Mouse (Mus musculus) kidney, adult 18-20 months (tissue): ENCODE results near the gene Lman2l.

Experiments
- DNase-seq: peaks from one replicate; pipeline ENCODE4 v3.0.0; 2021

The Lman2l gene

DNA sequence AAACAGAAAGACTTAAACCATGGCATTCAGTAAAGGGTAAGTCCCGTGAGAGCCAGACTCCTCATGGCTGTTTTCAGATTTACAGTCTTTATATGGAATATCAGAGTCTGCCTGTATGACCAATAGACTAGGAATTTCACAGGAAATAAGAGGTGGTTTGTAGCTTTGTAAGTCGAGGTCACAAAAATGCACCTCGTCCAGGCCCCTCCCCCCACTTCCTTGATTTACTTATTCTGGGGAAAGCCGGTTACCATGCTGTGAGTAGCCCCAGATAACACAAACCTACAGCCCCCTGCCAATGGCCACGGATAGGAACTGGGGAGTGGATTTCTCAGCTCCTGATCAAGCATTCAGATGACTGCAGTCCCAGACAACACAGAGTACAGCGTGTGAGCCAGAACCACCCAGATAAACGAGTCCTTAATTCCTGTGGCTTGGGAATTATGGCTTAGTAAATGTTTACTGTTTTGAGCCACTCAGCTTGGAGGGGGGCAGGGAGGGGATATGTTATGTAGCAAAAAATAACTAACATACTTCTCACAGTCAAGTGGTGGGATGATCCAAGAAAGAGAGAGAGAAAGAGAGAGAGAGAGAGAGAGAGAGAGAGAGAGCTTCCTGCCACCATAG, 12.4 kb upstream of the Lman2l start:
- no peak for DNase-seq

DNA sequence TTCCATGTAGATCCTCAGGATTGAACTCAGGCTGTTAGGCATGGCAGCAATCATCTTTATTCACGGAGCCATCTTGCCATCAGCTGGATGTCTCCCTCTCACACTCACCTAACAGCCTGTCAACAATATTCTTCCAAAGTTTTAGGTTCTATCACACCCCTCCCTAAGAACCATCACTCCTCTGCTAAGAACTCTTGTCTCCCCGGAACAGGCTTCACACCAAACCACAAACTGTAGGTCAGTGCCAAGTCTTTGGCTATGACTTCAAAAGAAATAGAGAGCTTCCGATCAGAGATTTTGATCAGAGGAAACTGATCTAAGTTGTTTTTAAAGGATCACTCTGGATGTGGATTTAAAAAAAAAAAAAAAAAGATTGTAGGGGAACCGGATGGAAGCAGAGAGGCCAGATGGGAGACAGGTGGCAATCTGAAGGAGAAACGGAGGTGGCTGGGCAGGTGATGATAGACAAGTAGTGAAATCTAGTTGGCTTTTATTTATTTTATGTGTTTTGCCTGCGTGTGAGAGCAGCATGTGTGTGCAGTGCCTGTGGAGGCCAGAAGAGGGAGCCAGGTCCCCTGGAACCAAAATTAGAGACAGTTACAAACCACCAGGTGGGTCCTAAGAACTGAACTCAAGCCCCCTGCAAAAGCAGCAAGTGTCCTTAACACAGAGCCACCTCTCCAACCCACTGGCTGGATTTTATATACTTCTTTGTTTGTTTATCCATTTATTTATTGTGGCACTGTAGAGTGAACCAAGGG, 9.2 kb upstream of the Lman2l start:
- DNase-seq, result no peak

DNA sequence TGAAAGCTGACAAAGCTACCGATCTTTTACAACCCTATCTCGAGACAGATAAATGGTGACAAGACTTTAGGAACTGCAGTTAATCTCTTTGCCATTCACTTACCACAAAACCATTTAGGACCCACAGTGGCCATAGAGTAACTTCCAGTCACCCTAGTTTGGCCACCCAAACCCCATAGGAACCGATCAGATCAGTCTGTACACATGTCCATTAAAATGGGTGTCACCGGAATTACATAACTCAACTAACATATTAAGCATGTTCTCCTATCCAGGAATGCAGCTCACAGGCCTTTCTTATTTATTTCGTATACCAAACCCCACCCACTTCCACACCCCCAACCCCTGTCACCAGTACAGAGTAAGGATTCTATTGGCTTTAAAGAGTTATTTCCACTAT, 1.8 kb upstream of the Lman2l start:
- no peak for DNase-seq

DNA sequence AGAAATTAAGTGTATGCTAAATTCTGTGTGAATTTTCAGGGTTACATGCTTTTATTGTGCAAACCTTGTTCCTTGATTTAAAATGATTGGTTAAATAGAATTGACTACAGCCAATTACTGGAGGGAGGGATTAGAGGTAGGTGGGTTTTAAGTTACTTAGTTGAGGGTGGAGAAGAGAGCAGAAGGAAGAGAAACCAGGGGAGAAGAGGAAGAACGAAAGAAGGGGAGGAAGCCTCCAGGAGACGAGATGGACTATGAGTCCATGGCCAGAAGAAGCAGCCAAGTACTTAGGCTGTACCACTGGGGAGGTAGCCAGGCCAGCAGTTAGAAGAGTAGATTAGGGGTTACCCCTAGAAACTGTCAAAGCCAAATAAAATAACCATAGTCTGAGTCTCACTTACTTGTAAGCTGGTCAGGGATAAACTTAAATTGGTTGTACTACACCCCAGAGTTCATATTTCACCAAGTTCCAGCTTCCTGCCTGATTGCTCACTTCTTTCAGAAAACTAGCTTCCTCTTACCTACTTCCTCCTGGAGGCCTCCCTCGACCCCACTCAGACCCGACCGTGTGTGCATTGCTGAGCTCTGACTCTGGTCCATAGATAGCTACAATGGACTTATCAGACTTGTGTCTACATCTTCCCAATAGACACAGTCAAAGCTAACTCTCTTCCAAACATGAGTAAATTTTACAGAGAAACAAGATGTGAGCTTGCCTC, 1.2 kb upstream of the Lman2l start:
- no peak for DNase-seq

DNA sequence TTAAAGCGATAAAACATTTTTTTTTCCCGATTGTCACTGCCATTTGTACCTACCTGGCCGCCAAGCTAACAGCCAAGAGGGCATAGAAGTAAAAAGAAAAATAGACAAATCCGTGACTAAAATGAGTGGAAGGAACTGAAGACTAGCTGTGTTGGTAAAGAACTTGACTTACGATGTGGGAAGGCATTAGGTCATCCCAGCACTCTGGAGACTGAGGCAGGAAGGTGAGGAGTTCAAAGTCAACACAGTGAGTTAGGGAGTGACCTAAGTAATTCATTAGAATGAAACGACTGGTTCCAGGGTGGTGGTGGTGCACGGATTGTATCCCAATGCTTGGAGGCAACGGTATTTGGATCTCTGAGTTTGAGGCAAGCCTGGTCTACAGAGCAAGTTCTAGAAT, 437 bp upstream of the Lman2l start:
- no peak for DNase-seq

DNA sequence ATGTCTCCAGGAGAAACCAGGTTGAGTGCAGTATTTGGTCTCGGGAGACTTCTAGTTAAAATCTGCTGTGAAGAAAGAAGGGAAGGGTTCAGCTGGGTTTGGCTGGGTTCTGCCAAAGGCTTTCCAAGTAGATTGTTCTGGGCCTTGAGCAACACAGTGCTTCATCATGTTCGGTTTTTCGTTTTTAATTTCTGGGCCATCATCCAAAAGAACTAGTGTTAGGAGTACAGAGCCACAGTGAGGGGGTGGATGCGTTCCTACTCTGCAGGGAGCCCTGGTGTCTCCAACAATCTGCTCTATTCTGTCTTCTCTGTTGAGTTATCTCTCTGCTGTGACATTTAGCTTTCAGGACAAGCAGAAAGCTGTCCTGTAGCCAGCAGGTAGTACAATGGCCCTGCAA, 4.0 kb downstream of the Lman2l start:
- DNase-seq, result no peak

DNA sequence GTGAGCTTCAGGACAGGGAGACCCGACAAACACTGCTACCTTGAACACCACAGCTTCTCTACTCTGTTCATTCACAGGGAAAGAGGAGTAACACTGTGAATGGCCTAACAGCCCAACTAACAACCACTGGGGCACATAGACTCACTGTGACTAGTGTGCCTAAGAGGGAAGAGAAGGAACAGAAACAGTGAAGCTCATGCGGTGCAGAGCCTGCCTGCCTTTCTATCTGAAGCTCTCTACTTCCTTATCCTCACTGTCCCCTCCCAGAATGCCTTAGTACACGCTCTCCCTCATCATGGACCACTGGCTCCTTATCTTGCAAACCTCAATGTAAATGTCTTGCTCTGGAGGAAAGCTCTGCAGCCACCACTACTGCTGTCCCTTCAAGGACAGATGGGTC, 7.8 kb downstream of the Lman2l start:
- DNase-seq, result no peak

DNA sequence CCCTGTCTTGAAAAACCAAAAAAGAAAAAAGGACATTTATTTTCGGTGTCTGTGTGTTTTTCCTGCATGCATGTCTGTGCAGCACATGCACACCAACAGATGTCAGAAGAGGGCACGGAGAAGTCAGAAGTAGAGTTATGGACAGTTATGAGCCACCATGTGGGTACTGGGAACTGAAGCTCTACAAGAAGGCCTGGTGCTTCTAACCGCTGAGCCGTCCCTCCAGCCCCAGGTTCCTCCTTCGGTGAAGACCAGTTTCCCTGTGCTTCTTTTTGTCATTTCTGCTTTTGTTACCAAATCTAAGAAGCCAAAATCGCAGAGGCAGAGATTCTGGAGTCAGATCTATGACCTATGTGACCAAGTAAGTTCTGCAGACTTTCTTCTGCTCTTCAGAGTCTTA, 8.6 kb downstream of the Lman2l start:
- no peak for DNase-seq

DNA sequence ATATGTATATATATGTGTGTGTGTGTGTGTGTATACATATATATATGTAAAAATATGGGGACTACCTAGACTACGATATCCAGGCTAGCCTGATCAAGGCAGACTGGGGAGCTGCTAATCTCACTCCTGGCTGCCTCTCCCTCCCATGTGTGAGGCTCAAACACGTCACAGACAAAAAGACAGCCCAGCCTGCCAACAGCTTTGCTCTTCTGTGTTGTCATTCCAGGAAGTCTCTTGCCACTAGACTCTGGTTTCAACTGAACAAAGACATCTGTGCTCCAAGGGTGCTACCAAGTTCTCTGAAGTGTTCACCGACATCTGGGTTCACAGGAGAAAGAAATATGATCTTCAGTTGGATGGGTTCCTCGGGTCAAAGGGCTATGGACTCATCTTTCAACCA, 10.0 kb downstream of the Lman2l start:
- no peak for DNase-seq

DNA sequence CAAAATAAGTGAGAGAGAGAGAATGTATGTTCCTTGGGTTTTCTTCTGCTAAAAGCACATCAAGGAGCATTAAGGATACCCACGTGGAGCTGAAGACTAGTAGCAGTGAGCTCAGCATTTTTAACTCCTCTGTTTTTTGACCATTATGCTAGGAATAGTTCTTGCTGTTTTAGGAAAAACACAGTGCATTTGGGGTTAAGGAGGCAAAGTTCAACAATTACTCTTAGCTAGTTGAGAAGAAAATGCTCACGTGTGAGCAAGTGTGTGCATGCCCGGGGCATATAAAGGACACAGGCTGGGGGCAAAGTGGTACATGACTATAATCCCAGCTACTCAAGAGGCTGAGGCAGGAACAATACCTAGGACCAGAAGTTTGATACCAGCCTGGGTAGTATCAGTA, 11.5 kb downstream of the Lman2l start:
- no peak for DNase-seq

DNA sequence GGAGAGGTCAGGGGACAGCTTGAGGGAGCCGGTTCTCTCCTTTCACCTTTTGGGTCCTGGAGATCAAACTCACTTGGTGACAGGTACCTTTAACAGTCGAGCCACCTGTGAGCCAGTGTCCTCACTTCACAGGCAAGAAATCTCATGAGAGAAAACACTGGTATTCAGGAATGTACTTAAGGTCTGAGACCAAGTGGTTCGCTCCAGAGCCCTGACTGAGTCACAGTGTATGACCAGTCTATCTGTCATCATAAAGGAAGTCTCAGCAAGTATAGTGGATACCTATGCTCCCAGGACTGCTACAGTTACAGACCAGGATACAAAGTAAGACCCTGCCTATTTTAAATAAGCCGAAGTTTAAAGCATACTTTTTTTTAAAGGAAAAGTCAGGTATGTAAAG, 12.1 kb downstream of the Lman2l start:
- DNase-seq, result no peak

DNA sequence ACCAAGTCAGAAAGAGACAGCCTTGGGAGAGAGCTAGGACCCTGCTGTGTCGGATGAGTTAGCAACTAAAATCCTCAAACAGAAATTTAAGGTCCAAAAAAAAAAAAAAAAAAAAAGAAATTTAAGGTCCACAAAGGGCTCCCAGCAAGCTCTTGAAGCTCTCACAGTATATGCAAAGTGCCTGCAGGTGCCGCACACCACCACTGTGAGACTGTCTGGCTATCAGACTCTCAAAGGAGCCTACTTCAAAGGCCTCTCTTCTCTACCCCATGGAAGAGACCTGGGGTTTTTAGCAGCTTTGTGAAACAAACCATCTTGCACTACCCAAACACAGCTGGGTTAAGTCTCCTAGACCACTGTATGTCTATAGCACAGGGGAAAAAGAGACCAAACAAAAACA, 15.6 kb downstream of the Lman2l start:
- DNase-seq, result no peak

DNA sequence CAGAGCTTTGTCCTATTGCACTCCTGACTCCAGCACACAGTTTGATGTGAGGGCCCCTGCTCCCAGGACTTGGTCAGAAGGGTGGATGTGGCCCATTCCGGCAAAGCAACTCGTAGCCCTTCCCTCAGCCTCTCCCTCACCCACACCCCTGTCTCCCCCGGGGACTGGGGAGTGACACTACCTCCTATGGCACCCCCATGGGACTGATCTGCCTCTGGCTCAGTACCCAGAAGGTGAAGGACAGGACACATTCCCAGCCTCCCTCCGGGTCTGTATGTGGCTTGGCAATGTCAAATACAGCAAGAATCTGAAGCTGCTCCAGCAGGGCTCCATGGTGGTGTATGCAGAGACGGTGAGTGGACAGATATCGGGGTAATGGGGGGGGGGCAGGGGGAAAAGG, 40.5 kb downstream of the Lman2l start:
- DNase-seq, result no peak

DNA sequence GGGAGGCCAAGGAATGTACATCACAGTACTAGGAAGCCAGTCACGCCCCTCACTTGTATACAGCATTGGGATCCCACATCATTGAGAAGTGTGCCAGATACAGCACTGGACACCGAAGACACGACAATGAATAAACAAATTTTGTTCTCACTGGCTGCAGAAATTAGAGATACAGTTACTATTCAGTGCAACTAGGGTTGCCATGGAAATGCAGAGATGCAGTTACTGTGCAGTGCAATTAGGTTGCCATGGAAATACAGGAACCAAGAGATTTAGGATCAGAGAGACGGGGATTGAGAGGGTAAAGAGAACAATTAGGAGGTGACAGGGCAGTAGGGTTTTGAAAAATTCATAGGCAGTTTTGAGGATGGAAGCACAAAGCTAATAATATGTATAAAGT, 43.6 kb downstream of the Lman2l start:
- DNase-seq, result no peak

DNA sequence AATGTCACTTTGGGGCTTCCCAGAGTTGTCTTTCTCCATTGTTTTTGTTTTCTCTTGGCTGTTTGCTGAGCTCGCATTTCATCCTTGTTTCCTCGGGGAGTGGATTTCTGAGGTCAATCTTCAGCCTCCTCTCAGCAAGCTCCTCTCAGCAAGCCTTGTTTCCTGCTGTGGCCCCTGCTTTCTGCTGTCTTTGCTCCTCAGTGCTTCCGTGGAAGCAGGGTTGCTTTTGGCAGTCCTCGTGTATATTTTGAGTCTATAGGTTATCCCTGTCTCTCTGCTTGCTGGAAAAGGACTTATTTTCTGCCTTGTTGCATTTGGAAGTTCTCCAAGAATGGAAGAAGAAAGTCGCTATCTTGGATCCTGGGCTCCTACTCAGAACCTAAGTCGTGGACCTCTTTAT, 48.0 kb downstream of the Lman2l start:
- no peak for DNase-seq

DNA sequence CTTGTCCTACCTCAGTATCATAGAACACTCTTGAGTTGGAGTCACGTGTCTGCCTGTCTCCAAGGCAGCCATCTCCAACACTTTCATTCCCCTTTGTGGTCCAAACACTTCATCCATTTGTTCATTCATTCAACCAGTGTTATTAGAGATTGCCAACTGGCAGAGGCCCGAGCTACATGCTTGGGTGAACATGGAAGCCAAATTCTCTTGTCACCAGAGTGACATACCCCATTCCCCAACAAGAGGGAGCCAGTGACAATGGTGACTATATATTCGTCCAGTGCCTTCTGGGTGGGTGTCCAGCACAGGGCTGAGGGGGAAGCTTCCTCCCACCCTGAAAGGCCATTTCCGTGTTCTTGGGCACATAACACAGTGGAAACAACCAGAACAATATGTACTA, 65.5 kb downstream of the Lman2l start:
- no peak for DNase-seq

DNA sequence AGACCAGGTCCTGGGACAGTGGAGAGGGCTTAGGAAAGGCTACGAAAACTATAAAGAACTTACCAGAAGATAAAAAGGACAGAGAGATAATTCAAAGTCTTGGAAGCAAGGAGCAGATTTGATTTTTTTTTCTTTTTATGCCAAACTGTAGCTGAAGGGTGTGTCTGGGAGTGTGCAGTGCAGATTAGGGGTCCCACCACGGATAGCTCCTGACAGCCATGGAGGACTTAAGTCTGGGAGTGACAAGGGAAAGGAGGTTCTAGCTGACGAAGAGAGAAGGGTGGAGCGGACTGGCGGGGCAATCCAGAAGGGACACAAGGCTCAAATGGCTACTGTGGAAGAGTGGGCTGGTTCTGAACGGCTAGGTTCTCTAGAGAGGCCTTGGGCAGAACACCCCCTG, 66.2 kb downstream of the Lman2l start:
- DNase-seq, result no peak

DNA sequence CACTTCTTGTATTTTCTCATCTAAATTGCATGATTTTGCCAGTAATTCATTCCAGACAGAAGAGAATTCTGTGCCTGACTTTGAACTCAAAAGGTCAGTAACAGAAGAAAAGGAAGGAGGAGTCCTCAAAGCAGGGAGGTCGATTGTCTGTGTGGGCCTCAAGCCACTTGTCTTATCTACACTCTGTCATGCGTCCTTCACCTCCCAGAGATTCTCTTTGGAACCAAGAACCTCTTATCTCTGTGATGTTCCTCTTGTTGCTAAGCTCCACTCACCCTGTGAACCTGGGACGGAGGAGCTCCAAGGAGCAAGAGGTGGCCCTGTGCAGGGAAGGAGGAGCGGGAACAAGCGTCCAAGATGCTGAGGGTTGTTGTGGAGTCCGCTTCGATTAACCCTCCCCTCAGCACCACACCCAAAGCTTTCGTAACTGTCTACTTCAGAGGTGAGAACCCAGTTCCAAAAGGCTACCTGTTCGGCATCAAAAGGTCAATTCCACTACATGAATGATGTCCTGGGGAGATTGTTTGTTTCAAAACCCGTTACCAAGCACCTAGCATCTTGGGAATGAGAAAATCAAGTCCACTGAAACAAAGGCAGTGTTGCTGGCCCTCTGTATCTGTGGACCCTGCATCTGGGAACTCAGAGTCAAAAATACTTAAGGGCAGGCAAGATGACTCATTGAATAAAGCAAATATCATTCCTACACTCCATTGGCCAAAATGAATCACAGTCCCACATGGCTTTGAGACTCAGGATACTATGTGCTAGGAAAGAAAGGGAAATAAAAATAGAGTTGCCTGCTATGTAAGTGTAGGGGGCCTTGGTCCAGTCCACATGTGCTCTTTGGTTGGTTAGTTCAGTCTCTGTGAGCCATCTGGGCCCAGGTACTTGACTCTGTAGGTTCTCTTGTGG, 72.9 kb downstream of the Lman2l start, which contains the start of gene Fer1l5:
TSS of gene Fer1l5 (plus strand) at position 358 of the 912 bp plus-strand sequence.
- DNase-seq, result no peak

DNA sequence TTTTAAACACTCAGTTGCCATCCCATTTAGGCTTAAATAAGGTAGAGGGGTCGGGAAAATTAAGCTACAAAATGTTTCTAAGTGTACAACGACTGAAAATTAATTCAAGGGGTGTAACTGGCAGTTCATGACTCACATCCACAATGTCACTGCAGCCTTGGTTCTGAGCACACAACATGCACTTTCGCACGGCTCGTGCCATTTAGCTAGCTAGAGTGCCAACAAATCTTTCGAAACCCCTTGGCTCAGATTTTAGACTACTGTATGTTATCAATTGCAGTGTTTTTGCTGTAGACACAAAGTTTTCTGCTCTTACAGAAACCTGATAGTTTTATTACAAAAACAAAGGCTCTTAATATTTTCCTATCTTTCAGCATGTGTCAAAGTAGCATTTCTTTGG, 74.2 kb downstream of the Lman2l start:
- no peak for DNase-seq
